In the genomic region with DNA sequence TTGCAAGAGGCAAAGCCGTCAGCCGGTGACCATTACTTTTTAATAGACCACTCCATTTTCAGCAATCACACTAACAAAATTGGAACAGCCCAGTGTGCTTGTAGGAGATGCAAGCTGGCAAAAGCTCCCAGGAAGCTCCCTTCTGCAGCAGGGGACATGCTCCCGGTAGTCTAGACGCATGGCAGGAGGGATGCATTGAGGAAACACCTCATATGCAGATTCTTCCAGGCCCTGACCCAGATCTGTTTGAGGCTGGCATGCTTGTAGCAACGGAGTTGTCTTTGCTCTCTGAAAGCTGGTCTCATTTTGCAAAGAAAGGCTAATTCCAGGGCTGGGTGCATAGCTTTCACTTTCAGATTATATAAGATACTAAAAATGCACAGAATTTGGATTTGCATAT, we compare ENCODE assay signal across 21 mouse cellular contexts. TPM values are rescaled to one million over a fixed set of nuclear protein-coding genes. Genes with fewer than 3 reads are reported as not detected.
DNase-seq lines count a peak whose midpoint lies in the region; ATAC-seq and TF ChIP-seq lines count a peak whose summit lies in the region.
"Had no signal": no experiment of that assay in that cellular context is flagged by ENCODE, and none has a peak within 500 bp of the region (broad histone marks: within the 10 kb centered on the region; RNA-seq: fewer than 3 reads in every experiment).

No protein-coding gene starts in this region.

- ATAC-seq in frontal cortex, adult (ENCODE audit: low TSS enrichment) = peak; percentile 94
- no peak for ATAC-seq in lung, embryonic 14.5 days (ENCODE audit: insufficient read depth)
- no peak for ATAC-seq in intestine, embryonic 15.5 days
- ATAC-seq: forebrain, postnatal 0 days; Patski had no signal

- no peak overlapping the region for H3K4me2 ChIP-seq in lung, embryonic 14.5 days
- H3K4me2 ChIP-seq in intestine, embryonic 15.5 days (replicated peaks) = no peak overlapping the region
- H3K4me2 ChIP-seq: heart, embryonic 11.5 days; hindbrain, embryonic 15.5 days; midbrain, embryonic 11.5 days; neural tube, embryonic 15.5 days had no signal

- WGBS in lung, embryonic 14.5 days = 48% methylated on average over 5 of the region's 5 CpGs
- 74% methylated on average over 5 of the region's 5 CpGs for WGBS in intestine, embryonic 15.5 days

- H3K4me3 ChIP-seq in lung, embryonic 14.5 days (ENCODE audit: low read depth, low read length) = no peak overlapping the region
- H3K4me3 ChIP-seq in intestine, embryonic 15.5 days (replicated peaks) = no peak overlapping the region
- H3K4me3 ChIP-seq: hindbrain, embryonic 15.5 days; neural tube, embryonic 15.5 days had no signal

- no peak for DNase-seq in frontal cortex, postnatal 25 days (ENCODE audit: low spot score in 2 of 2)
- peak; percentile 19 for DNase-seq in lung, embryonic 14.5 days
- no peak for DNase-seq in lung, postnatal 36 days
- peak; percentile 26 to 30 for DNase-seq in right cerebral cortex, adult 2 months (ENCODE audit: low spot score in 2 of 2)
- no peak for DNase-seq in right cerebral cortex, postnatal 4 days
- DNase-seq: B cell, adult 2 months; cerebellum, adult 18-20 months; cerebellum, postnatal 14 days; forebrain, postnatal 0 days; kidney, adult 8-10 months; kidney, postnatal 10 days; thymus, postnatal 14 days had no signal

- no peaks in the 10 kb centered on the region for H3K27me3 ChIP-seq in lung, embryonic 14.5 days (ENCODE audit: insufficient read depth, low read length)
- no peaks in the 10 kb centered on the region for H3K27me3 ChIP-seq in intestine, embryonic 15.5 days (replicated peaks)
- H3K27me3 ChIP-seq: hindbrain, embryonic 15.5 days; neural tube, embryonic 15.5 days had no signal

- H3K36me3 ChIP-seq in lung, embryonic 14.5 days (ENCODE audit: insufficient read depth) = no peaks in the 10 kb centered on the region
- no peaks in the 10 kb centered on the region for H3K36me3 ChIP-seq in intestine, embryonic 15.5 days
- H3K36me3 ChIP-seq: G1E; hindbrain, embryonic 15.5 days; neural tube, embryonic 15.5 days had no signal

- H3K9ac ChIP-seq in lung, embryonic 14.5 days = no peak overlapping the region
- H3K9ac ChIP-seq in intestine, embryonic 15.5 days = no peak overlapping the region
- H3K9ac ChIP-seq: forebrain, postnatal 0 days; hindbrain, embryonic 15.5 days; neural tube, embryonic 15.5 days had no signal

- H3K9me3 ChIP-seq in lung, embryonic 14.5 days (ENCODE audit: low read depth, low read length) = no peaks in the 10 kb centered on the region
- no peaks in the 10 kb centered on the region for H3K9me3 ChIP-seq in intestine, embryonic 15.5 days
- H3K9me3 ChIP-seq: hindbrain, embryonic 15.5 days; neural tube, embryonic 15.5 days had no signal

- no peak for TF ChIP-seq CTCF in lung, embryonic 14.5 days (IDR thresholded peaks at IDR 0.05; ENCODE audit: low read depth)

- H3K27ac ChIP-seq in lung, embryonic 14.5 days (ENCODE audit: low read depth) = no peak overlapping the region
- H3K27ac ChIP-seq in intestine, embryonic 15.5 days = no peak overlapping the region
- H3K27ac ChIP-seq: hindbrain, embryonic 15.5 days; neural tube, embryonic 15.5 days had no signal

- H3K4me1 ChIP-seq in lung, embryonic 14.5 days (ENCODE audit: insufficient read depth) = no peaks in the 10 kb centered on the region
- H3K4me1 ChIP-seq in intestine, embryonic 15.5 days (replicated peaks) = no peaks in the 10 kb centered on the region
- H3K4me1 ChIP-seq: hindbrain, embryonic 15.5 days; neural tube, embryonic 15.5 days had no signal

RNA-seq across cellular contexts. Expression of a gene that starts 31.2 kb away (rescaled TPM):
- polyA plus RNA-seq in lung, embryonic 14.5 days (2014; fragmentation: Nextera tagmentation; extraction: Ambion mirVana) = 0.22 and 0.45 TPM in 2 replicates
- 1.4 and 1.7 TPM in 2 replicates for polyA plus RNA-seq in intestine, embryonic 15.5 days (2015; fragmentation: Nextera tagmentation; extraction: Ambion mirVana)
- polyA plus RNA-seq: G1E; liver, adult 2 months had no signal

Comparison
In these comparisons a context has a peak if more than half of its experiments do, and no peak if none do; other contexts are left out.
1. DNase-seq: peak in lung, embryonic 14.5 days (single experiment) and right cerebral cortex, adult 2 months (2 of 2); none in frontal cortex, postnatal 25 days (0 of 2), lung, postnatal 36 days (single experiment) and right cerebral cortex, postnatal 4 days (single experiment).